Mouse (Mus musculus) kidney, embryonic 16.5 days (tissue): ENCODE data around the gene Lrrc29. TPM values are rescaled to one million over a fixed set of nuclear protein-coding genes. Genes with fewer than 3 reads are reported as not detected.

ENCODE experiments used
- ATAC-seq: fragments of 200-750 bp; cut with Nextera tagmentation; 2 replicates; pipeline ENCODE4 v1.8.0; 2017; ENCODE audit warnings: moderate TSS enrichment; ENCODE audit not compliant: low FRiP score, low TSS enrichment
- H3K27ac ChIP-seq: fragments of 300-500 bp; sonication (generic); 2 replicates; pipeline ENCODE4 v1.5.1; 2014; ENCODE audit warnings: low read length
- H3K27me3 ChIP-seq: fragments of 300-500 bp; sonication (generic); 2 replicates; pipeline ENCODE4 v1.6.1; 2014; ENCODE audit warnings: low read length, control low read depth, mixed read lengths; ENCODE audit not compliant: insufficient read depth
- H3K36me3 ChIP-seq: fragments of 300-500 bp; sonication (generic); 2 replicates; pipeline ENCODE4 v1.6.1; 2014; ENCODE audit warnings: low read length, control low read depth, mixed read lengths; ENCODE audit not compliant: insufficient read depth
- H3K4me1 ChIP-seq: fragments of 300-500 bp; sonication (generic); 2 replicates; pipeline ENCODE4 v1.6.1; 2014; ENCODE audit warnings: low read length, control low read depth, mixed read lengths; ENCODE audit not compliant: insufficient read depth
- H3K4me2 ChIP-seq: fragments of 300-500 bp; sonication (generic); replicated peaks from 2 replicates; pipeline ENCODE4 v1.6.1; 2014; ENCODE audit warnings: low read depth, low read length
- H3K4me3 ChIP-seq: fragments of 300-500 bp; sonication (generic); 2 replicates; pipeline ENCODE4 v1.5.1; 2014; ENCODE audit warnings: mild to moderate bottlenecking, low read length
- H3K9ac ChIP-seq: fragments of 300-500 bp; sonication (generic); replicated peaks from 2 replicates; pipeline ENCODE4 v1.6.1; 2014; ENCODE audit warnings: low read length
- H3K9me3 ChIP-seq: fragments of 300-500 bp; sonication (generic); 2 replicates; pipeline ENCODE4 v1.6.1; 2016; ENCODE audit warnings: low read length, control low read depth
- whole genome bisulfite sequencing: fragments of 180-500 bp; shearing (Covaris S2); extraction: QIAGEN DNeasy Blood & Tissue Kit; methylation state at CpG from one replicate; pipeline ENCODE4 v1.1.7; 2014; 5-methylcytosine and 5-hydroxymethylcytosine counted together
- polyA plus RNA-seq: library from polyadenylated mRNA; unstranded; fragments of >200 nt; fragmentation: Nextera tagmentation; extraction: Ambion mirVana; gene quantifications from 2 replicates; pipeline ENCODE4 v1.2.1, GENCODE M21; 2015

The Lrrc29 gene
- polyA plus RNA-seq, 1 experiment from 2014 or later: 2.4 TPM

- Histone ChIP-seq H3K27ac (no peak overlapping the region), H3K4me3 (no peak overlapping the region), H3K9ac (no peak overlapping the region), H3K27me3 (no peaks in the 10 kb centered on the region), H3K9me3 (no peaks in the 10 kb centered on the region), H3K4me1 (no peaks in the 10 kb centered on the region), H3K4me2 (no peak overlapping the region), H3K36me3 (peaks cover 62% of the 10 kb centered on the region)
- ATAC-seq: no peak
- 91% methylated on average over 8 of the region's 8 CpGs for WGBS
These were observed 13.1 kb downstream of the Lrrc29 start for GRCm38 (mm10) chr8:105312891-105313481.

GRCm38 (mm10) chr8:105311718-105312117 is 14.4 kb downstream of the Lrrc29 start:
- Histone ChIP-seq H3K27ac (no peak overlapping the region), H3K27me3 (no peaks in the 10 kb centered on the region), H3K4me1 (no peaks in the 10 kb centered on the region), H3K36me3 (peaks cover 72% of the 10 kb centered on the region), H3K4me2 (no peak overlapping the region), H3K9ac (no peak overlapping the region), H3K4me3 (no peak overlapping the region), H3K9me3 (no peaks in the 10 kb centered on the region)
- ATAC-seq: no peak
- WGBS: 77% methylated on average over 1 of the region's 1 CpGs

DNA sequence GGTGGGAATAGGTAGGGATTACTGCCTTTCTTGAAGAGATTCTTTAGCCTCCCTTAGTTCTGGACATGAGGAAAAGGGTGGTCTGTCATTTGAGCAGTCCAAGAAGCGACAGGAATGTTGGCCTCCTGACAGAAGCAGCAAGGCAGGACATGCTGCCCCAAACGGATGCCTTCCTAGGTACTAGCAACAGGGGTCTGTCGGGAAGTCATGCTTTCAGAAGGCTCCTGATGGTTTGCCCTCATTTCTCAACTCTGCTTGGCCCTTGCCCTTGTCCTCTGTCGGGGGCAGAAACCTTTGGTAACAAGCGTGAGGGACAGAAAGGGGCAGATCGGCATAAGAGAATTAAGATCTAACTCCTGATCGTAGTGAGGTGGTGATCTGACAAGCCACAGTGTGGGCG is 16.0 kb downstream of the Lrrc29 start:
- no peak for ATAC-seq
- 77% methylated on average over 8 of the region's 8 CpGs for whole genome bisulfite sequencing
- Histone ChIP-seq H3K27ac (no peak overlapping the region), H3K9ac (no peak overlapping the region), H3K36me3 (peaks cover 68% of the 10 kb centered on the region), H3K4me2 (no peak overlapping the region), H3K27me3 (no peaks in the 10 kb centered on the region), H3K4me3 (no peak overlapping the region), H3K4me1 (peaks cover 15% of the 10 kb centered on the region), H3K9me3 (no peaks in the 10 kb centered on the region)

- Histone ChIP-seq H3K36me3 (peaks cover 65% of the 10 kb centered on the region), H3K27ac (no peak overlapping the region), H3K4me3 (no peak overlapping the region), H3K9ac (no peak overlapping the region), H3K9me3 (no peaks in the 10 kb centered on the region), H3K4me1 (peaks cover 23% of the 10 kb centered on the region), H3K27me3 (no peaks in the 10 kb centered on the region), H3K4me2 (no peak overlapping the region)
- ATAC-seq: no peak
- WGBS: 72% methylated on average over 15 of the region's 15 CpGs
These were observed 16.8 kb downstream of the Lrrc29 start for GRCm38 (mm10) chr8:105309142-105309847.

DNA sequence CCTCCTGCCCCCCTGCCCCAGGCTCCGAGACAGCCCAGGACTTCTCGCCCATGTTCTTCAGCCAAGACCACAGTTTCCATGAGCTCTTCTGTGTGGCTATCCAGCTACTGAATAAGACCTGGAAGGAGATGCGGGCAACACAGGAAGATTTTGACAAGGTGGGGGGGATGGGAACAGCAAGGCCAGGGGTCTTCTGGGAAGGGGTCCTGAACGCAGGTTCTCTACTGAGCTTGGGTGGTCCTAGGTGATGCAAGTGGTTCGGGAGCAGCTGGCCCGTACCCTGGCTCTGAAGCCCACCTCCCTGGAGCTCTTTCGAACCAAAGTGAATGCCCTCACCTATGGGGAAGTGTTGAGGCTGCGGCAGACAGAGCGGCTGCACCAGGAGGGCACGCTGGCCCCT is 17.6 kb downstream of the Lrrc29 start:
- H3K36me3 ChIP-seq: peaks cover 64% of the 10 kb centered on the region
- ATAC-seq: no peak

GRCm38 (mm10) chr8:105307670-105308069 is 18.4 kb downstream of the Lrrc29 start:
- peaks cover 24% of the 10 kb centered on the region for H3K4me1 ChIP-seq
- H3K27ac ChIP-seq: no peak overlapping the region
- no peak overlapping the region for H3K4me2 ChIP-seq
- no peak for ATAC-seq
- H3K36me3 ChIP-seq: peaks cover 62% of the 10 kb centered on the region
- H3K27me3 ChIP-seq: no peaks in the 10 kb centered on the region
- WGBS: 94% methylated on average over 13 of the region's 13 CpGs
- no peaks in the 10 kb centered on the region for H3K9me3 ChIP-seq
- H3K9ac ChIP-seq: no peak overlapping the region
- H3K4me3 ChIP-seq: no peak overlapping the region

More for the DNA sequence above, 17.6 kb downstream of the Lrrc29 start:
- Histone ChIP-seq H3K9me3 (no peaks in the 10 kb centered on the region), H3K4me1 (peaks cover 24% of the 10 kb centered on the region), H3K27ac (no peak overlapping the region), H3K4me3 (no peak overlapping the region), H3K4me2 (no peak overlapping the region), H3K9ac (no peak overlapping the region), H3K27me3 (no peaks in the 10 kb centered on the region)
- WGBS: 96% methylated on average over 10 of the region's 10 CpGs

DNA sequence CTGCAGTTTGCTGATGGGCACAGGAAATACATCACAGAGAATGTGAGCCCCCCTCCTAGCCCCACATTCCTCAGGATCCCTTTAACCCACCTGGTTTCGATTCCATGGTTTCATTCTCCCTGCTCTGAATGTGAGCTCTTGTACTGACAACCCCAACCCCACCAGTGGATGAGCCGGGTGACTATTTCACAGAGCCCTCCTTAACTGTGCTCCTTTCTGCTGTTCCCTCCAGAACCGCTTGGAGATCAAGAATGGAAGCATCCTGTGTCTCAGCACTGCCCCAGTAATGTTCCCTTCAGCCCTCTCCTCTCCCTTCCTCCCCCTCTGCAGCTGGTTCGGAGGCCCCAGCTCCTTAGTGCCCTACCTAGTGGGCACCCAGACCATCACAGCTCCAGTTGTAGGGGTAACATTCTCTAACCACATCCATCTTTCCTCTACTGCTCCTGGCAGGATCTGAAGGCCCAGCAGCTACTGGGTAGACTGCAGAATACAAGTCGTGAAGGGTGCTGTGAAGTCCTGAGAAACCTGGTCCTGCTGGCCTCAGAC is 19.9 kb downstream of the Lrrc29 start:
- peaks cover 24% of the 10 kb centered on the region for H3K4me1 ChIP-seq
- 52% methylated on average over 5 of the region's 5 CpGs for WGBS
- peak; percentile 28 for ATAC-seq

GRCm38 (mm10) chr8:105305211-105306145 is 20.6 kb downstream of the Lrrc29 start, which contains the start of gene Elmo3:
Elmo3 (plus strand) TSS chr8:105305601.
- peak within 1 kb of the TSS; percentile 44 for H3K4me3 ChIP-seq
- peaks cover 72% of the 10 kb centered on the region for H3K36me3 ChIP-seq
- ATAC-seq: peak; percentile 94
- H3K4me2 ChIP-seq: peak within 1 kb of the TSS; percentile 63
- H3K4me1 ChIP-seq: peaks cover 24% of the 10 kb centered on the region
- peak within 1 kb of the TSS; percentile 82 for H3K27ac ChIP-seq
- no peaks in the 10 kb centered on the region for H3K27me3 ChIP-seq
- H3K9me3 ChIP-seq: no peaks in the 10 kb centered on the region
- WGBS: 4% methylated on average over 29 of the region's 30 CpGs
- H3K9ac ChIP-seq: peak within 1 kb of the TSS; percentile 65

More for the DNA sequence above, 19.9 kb downstream of the Lrrc29 start:
- Histone ChIP-seq H3K4me3 (peak overlapping the region; percentile 44), H3K27ac (peak overlapping the region; percentile 32; the same call in 1 of the 2 replicates), H3K9ac (peak overlapping the region; percentile 65), H3K4me2 (peak overlapping the region; percentile 63), H3K36me3 (peaks cover 66% of the 10 kb centered on the region), H3K9me3 (no peaks in the 10 kb centered on the region), H3K27me3 (no peaks in the 10 kb centered on the region)

DNA sequence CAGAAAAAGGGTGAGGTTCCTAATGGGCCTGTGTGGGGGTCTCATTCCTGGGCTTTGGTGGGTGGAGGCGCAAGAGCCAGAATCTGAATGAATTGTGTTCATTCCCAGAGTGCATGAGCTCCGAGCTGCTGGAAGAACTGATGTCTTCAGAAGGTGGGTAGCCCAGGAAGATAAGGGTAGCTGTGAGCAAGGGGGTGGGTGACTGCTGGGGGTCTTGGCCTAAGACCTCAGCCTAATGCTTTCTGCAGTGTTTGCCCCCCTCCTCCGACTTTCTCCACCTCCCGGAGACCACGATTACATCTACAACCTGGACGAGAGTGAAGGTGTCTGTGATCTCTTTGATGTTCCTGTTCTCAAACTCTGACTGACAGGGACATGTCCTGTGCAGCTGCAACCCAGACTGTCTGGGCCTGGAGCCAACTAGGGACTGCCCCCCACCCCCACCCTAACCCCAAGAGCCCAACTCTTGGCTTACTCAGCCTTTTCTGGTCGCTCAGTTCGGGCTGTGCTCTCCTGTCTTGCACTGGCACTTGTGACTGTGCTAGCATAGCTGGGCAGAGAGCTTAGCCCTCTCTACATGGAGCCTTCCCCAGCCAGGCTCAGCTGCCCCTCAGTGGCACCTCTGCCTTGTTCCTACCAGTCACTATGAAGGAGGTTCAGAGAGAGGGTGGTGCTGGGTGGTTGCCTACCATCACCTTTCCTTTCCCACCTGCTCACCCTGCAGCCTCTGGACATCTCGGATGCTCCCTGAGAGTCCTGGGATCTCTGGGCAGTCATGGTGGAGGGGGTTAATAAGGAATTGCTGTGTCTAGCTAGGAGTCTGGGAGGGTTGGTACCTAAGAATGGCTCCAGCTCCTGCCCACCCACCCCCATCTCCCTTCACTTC is 21.5 kb downstream of the Lrrc29 start:
- H3K27me3 ChIP-seq: no peaks in the 10 kb centered on the region
- no peak overlapping the region for H3K9ac ChIP-seq
- H3K4me2 ChIP-seq: no peak overlapping the region
- WGBS: 64% methylated on average over 9 of the region's 9 CpGs
- H3K4me1 ChIP-seq: peaks cover 24% of the 10 kb centered on the region
- peaks cover 77% of the 10 kb centered on the region for H3K36me3 ChIP-seq
- H3K27ac ChIP-seq: peak overlapping the region; percentile 55
- no peaks in the 10 kb centered on the region for H3K9me3 ChIP-seq
- H3K4me3 ChIP-seq: no peak overlapping the region
- ATAC-seq: no peak
